Mouse (Mus musculus): ENCODE data around the gene Nob1.

DNA sequence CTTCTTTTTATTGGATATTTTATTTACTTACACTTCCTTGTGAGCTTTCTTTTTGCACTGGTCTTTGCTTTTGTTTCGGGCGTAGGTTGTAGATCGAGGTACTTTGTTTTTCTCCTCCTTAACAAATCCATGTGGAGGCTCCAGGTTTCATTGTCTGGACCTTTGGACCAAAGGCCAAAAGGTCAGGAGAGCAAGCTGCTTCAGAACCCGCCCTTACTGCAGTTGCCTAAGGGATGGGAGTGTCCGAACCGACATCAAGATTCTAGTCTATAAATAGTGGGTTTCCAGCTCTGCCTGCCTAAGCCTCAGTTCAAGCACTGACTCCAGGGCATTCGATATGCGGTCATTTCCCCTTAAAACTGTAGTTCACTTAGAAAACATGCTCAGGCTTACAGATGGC is 24.3 kb upstream of the Nob1 start:
- TF ChIP-seq CTCF (IDR thresholded peaks at IDR 0.05; ENCODE audit: low read depth) (no peak), EP300 (IDR thresholded peaks at IDR 0.05; ENCODE audit: low read depth) (no peak)
